Mouse (Mus musculus): Measurements from ENCODE around the gene Olfr63.
"Not testable (repeated sequence)": the region's sequence is repeated elsewhere in the genome, so short reads cannot be mapped to it uniquely, and the experiment has no call there.

Olfr63 gene

DNA sequence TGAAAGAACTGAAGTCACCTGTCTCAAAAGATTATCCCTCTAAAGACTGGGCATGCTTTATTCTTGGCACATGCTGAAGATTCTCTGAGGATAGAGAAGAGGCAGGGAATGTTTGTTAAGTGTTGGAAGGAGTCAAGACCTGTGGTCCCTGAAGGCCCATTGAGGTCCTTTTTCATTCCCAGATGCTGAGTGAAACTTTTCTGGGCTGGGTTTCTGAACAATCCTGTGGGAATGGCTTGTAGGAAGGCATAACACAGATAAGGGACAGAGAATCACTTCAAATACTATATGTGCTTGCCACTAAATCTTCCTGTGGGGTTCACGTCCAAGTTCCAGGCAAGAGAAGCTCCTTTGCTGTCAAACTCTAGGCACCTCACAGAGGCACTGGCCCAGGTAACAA, at the start of gene Olfr63:
Gene Olfr63, plus strand, starts transcription at position 301 of the 400 bp plus-strand sequence.
- DNase-seq = no peak

DNA sequence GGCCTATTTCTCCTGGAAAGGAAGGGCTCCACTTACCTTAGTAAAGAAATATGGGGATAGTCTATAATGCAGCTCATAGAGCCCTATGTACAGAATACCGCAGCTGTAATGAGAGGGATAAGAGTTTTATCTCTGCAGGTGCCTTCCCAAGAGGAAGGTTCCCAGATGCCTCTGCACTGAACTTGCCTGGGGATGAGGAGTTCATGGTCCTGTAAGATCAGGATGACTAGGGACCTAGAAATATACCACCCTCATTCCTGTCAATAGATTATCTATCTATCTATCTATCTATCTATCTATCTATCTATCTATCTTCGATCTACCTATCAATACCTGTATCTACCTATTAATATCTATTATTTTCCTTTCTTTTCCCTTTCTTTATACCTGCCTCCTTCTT, 42.9 kb upstream of the Olfr63 start, which contains the start of gene Olfr1564:
Gene Olfr1564, minus strand, starts transcription at position 101 of the 400 bp plus-strand sequence.
- no peak for DNase-seq

DNA sequence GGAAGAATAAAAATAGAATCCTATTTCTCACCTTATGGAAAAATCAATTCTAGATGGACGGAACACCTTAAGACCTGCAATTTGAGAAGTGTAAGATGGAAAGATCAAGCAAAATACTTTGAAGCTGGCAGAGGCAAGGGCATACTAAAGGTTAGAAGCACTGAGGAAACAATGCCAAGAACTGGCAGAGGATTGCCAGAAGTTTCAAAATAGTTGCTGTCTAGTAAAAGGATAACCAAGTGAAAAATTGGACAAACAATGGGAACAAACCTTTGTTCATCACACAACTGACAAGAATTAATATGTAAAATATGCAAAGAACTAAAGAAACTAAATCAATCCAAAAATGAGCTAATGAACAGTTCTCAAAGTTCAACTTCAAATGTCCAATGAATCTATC, 27.8 kb upstream of the Olfr63 start:
- not testable (repeated sequence) for DNase-seq

DNA sequence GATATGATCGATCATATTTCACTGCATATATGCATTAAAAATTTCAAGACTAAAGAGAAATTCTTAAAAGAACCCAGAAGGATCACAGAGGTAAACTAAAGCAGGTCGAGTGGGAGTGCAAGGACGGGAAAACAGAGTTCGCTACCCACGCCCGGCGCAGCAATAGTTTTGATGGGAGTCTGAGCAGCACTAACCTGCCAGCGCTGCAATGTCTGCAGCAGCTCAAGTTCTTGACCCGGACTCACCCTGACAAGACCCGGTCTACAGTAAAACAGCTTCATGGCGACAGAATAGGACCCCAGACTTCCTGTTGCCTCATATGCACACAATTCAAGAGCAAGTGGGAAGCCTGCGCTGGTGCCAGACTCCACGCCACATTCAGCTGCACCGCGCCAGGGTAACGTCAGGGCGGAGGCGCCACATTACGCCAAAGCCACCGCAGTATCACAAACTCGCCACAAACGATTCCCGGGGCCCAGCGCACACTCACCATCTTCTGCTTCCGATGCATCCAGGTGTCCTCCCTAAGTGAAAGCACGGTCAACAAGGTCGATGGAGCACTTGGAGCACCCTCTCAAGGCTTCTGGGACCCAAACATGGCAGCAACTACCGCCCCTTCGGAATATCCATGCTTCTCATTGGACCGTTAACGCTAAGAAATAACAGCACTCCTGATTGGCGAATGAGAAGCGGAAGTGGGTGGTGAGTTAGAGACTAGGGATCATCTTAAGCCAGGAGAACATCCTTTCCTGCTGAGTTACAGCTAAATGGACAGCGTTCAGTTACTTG, 9.8 kb upstream of the Olfr63 start, which contains the start of gene Zfp955a:
Gene Zfp955a, minus strand, starts transcription at position 616 of the 789 bp plus-strand sequence.
- DNase-seq = not testable (repeated sequence)

DNA sequence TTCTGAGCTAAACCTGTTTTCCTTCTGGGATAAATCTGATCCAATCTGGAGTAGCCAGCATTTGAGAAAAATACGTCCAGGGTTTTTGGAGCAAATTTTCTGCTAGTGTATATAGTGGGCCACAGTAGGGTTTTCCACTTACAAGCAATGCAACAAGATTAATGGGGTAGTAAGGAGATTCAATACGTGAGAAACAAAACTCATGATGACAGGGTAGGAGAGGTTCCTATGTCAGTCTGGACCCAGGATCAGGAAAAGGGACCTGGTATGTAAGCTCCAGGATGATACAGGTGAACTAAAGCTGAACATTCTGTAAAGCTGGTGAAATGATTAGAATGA, 9.2 kb upstream of the Olfr63 start:
- not testable (repeated sequence) for DNase-seq

DNA sequence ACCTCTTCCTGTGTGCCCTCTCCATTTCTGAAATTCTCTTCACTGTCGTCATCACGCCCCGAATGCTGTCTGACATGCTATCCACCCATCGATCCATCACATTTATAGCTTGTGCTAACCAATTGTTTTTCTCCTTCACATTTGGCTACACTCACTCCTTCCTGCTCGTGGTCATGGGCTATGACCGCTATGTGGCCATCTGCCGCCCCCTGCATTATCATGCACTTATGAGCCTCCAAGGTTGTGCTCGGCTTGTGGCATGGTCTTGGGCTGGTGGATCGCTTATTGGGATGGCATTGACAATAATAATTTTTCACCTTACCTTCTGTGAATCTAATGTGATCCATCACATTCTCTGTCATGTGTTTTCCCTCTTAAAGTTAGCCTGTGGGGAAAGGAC, 4.4 kb downstream of the Olfr63 start:
- DNase-seq = no peak

DNA sequence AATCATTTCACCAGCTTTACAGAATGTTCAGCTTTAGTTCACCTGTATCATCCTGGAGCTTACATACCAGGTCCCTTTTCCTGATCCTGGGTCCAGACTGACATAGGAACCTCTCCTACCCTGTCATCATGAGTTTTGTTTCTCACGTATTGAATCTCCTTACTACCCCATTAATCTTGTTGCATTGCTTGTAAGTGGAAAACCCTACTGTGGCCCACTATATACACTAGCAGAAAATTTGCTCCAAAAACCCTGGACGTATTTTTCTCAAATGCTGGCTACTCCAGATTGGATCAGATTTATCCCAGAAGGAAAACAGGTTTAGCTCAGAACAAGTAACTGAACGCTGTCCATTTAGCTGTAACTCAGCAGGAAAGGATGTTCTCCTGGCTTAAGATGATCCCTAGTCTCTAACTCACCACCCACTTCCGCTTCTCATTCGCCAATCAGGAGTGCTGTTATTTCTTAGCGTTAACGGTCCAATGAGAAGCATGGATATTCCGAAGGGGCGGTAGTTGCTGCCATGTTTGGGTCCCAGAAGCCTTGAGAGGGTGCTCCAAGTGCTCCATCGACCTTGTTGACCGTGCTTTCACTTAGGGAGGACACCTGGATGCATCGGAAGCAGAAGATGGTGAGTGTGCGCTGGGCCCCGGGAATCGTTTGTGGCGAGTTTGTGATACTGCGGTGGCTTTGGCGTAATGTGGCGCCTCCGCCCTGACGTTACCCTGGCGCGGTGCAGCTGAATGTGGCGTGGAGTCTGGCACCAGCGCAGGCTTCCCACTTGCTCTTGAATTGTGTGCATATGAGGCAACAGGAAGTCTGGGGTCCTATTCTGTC, 24.8 kb downstream of the Olfr63 start, which contains the start of gene Zfp955b:
Gene Zfp955b, plus strand, starts transcription at position 506 of the 837 bp plus-strand sequence.
- DNase-seq = not testable (repeated sequence)

DNA sequence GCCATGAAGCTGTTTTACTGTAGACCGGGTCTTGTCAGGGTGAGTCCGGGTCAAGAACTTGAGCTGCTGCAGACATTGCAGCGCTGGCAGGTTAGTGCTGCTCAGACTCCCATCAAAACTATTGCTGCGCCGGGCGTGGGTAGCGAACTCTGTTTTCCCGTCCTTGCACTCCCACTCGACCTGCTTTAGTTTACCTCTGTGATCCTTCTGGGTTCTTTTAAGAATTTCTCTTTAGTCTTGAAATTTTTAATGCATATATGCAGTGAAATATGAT, 25.3 kb downstream of the Olfr63 start:
- not testable (repeated sequence) for DNase-seq
